10 mouse cellular contexts compared by ENCODE assay signal in the genomic region with DNA sequence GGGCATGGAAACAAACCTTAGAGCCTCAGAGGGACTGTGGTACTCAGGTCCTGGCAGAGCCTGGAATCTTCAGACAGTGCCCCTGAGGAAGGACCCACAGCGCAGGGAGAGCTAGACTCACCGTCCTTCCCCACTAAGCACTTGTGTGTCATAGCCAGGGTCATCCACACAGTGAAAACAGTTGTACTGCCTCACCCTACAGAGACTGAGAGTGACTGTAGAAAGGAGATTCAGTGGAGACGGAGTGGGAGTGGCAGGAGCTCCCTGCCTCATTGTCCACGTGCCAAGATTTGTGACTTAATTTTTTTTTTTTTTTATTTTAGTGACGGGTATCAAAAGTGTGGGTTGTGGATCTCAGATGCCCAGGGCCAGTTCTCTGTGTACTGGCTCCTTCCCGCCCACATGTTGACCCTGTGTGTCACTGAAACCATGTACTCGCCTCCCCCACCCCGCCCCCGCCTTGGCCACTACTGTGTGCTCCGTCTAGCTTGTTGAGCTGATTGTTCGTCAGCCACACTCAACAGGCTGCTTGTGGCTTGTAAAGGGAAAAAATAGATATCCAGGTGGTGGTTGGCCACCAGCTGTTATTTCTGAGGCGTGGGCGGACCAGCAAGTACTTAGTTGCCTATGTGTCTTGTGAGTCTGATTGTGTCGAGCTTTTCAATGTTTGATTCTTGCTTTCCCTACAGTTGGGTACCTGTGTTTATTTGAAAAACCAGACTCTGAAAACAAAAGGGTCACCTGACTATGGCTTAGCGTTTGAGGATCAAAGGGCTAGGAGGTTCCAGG. TPM values are rescaled to one million over a fixed set of nuclear protein-coding genes. Genes with fewer than 3 reads are reported as not detected.
A peak's percentile ranks its signal among the peaks of the same experiment; 100 is the strongest.
DNase-seq lines count a peak whose midpoint lies in the region; ATAC-seq and TF ChIP-seq lines count a peak whose summit lies in the region.
"Had no signal": no experiment of that assay in that cellular context is flagged by ENCODE, and none has a peak within 500 bp of the region (broad histone marks: within the 10 kb centered on the region; RNA-seq: fewer than 3 reads in every experiment).

No protein-coding gene starts in this region.

- peak; percentile 64 for ATAC-seq in heart, embryonic 15.5 days (replicated peaks; ENCODE audit: insufficient number of reproducible peaks, insufficient read depth, low FRiP score, low read depth)
- 0 out of 2 replicates have a peak, but pooled peaks have one; percentile 23 for ATAC-seq in intestine, postnatal 0 days
- no peak for ATAC-seq in midbrain, postnatal 0 days (ENCODE audit: low FRiP score)
- ATAC-seq: forebrain, postnatal 0 days; Patski had no signal

- peak overlapping the region; percentile 40 for H3K4me2 ChIP-seq in heart, embryonic 15.5 days
- no peak overlapping the region for H3K4me2 ChIP-seq in intestine, postnatal 0 days (replicated peaks; ENCODE audit: low read depth)
- no peak overlapping the region for H3K4me2 ChIP-seq in midbrain, postnatal 0 days (ENCODE audit: low read depth, low read length, poor library complexity, severe bottlenecking)

- no peak for TF ChIP-seq CTCF in intestine, postnatal 0 days (IDR thresholded peaks at IDR 0.05; ENCODE audit: low read depth)
- TF ChIP-seq CTCF in midbrain, postnatal 0 days (IDR thresholded peaks at IDR 0.05) = no peak

- intact Hi-C loops in left cerebral cortex, postnatal 36 days (cut with DNase I) = no loop called here

- peaks cover 34% of the 10 kb centered on the region for H3K4me1 ChIP-seq in heart, embryonic 15.5 days (replicated peaks)
- peaks cover 11% of the 10 kb centered on the region; the same call in 1 of the 2 replicates for H3K4me1 ChIP-seq in intestine, postnatal 0 days (replicated peaks; ENCODE audit: control insufficient read depth, insufficient read depth, low read length)
- H3K4me1 ChIP-seq in midbrain, postnatal 0 days (ENCODE audit: insufficient read depth, low read length) = no peaks in the 10 kb centered on the region

- H3K27me3 ChIP-seq in heart, embryonic 15.5 days = no peaks in the 10 kb centered on the region
- H3K27me3 ChIP-seq in intestine, postnatal 0 days (replicated peaks; ENCODE audit: control insufficient read depth, insufficient read depth, low read length) = no peaks in the 10 kb centered on the region
- H3K27me3 ChIP-seq in midbrain, postnatal 0 days (ENCODE audit: insufficient read depth, low read length) = no peaks in the 10 kb centered on the region
- H3K27me3 ChIP-seq: Patski had no signal

- WGBS in heart, embryonic 15.5 days = 41% methylated on average over 15 of the region's 15 CpGs
- WGBS in intestine, postnatal 0 days = 57% methylated on average over 15 of the region's 15 CpGs
- 64% methylated on average over 15 of the region's 15 CpGs for WGBS in midbrain, postnatal 0 days

- H3K9me3 ChIP-seq in heart, embryonic 15.5 days (replicated peaks) = no peaks in the 10 kb centered on the region
- no peaks in the 10 kb centered on the region for H3K9me3 ChIP-seq in intestine, postnatal 0 days (ENCODE audit: control insufficient read depth)
- no peaks in the 10 kb centered on the region for H3K9me3 ChIP-seq in midbrain, postnatal 0 days (ENCODE audit: low read length)

- H3K36me3 ChIP-seq in heart, embryonic 15.5 days = no peaks in the 10 kb centered on the region
- no peaks in the 10 kb centered on the region for H3K36me3 ChIP-seq in intestine, postnatal 0 days (ENCODE audit: control insufficient read depth, insufficient read depth)
- no peaks in the 10 kb centered on the region for H3K36me3 ChIP-seq in midbrain, postnatal 0 days (ENCODE audit: insufficient read depth, low read length)

- no peak overlapping the region for H3K4me3 ChIP-seq in heart, embryonic 15.5 days
- H3K4me3 ChIP-seq in intestine, postnatal 0 days (ENCODE audit: low read depth, low read length) = no peak overlapping the region
- no peak overlapping the region for H3K4me3 ChIP-seq in midbrain, postnatal 0 days (ENCODE audit: low read depth, low read length)

- no peak for DNase-seq in heart, adult 9 months (ENCODE audit: low spot score in 2 of 2)
- DNase-seq in thymus, postnatal 25 days = peak; percentile 28
- DNase-seq in thymus, postnatal 36 days = no peak
- peak; percentile 65 for DNase-seq in testis, postnatal 10 days (ENCODE audit: low spot score)
- no peak for DNase-seq in midbrain, postnatal 0 days (ENCODE audit: low spot score)
- DNase-seq in left cerebral cortex, postnatal 36 days (ENCODE audit: low spot score in 2 of 2) = no peak
- DNase-seq: forebrain, postnatal 0 days had no signal

- no peak overlapping the region for H3K27ac ChIP-seq in heart, embryonic 15.5 days
- H3K27ac ChIP-seq in intestine, postnatal 0 days (ENCODE audit: low read depth, low read length) = no peak overlapping the region
- H3K27ac ChIP-seq in midbrain, postnatal 0 days (ENCODE audit: low read depth, low read length) = no peak overlapping the region

- H3K9ac ChIP-seq in heart, embryonic 15.5 days = no peak overlapping the region
- no peak overlapping the region for H3K9ac ChIP-seq in intestine, postnatal 0 days (ENCODE audit: low read depth, low read length)
- H3K9ac ChIP-seq in midbrain, postnatal 0 days (replicated peaks; ENCODE audit: low read length, poor library complexity, severe bottlenecking) = no peak overlapping the region
- H3K9ac ChIP-seq: forebrain, postnatal 0 days had no signal

RNA-seq across cellular contexts. Expression of a gene that starts 12.6 kb away (rescaled TPM):
- 19.2 and 23.2 TPM in 2 replicates for polyA plus RNA-seq in heart, embryonic 15.5 days (2015; fragmentation: Nextera tagmentation; extraction: Ambion mirVana)
- 21.5 and 21.8 TPM in 2 replicates for polyA plus RNA-seq in intestine, postnatal 0 days (2015; fragmentation: Nextera tagmentation; extraction: Ambion mirVana)
- 57.1 and 71.0 TPM in 2 replicates for total RNA-seq in midbrain, postnatal 0 days (2014; rRNA removed)
- polyA plus RNA-seq in midbrain, postnatal 0 days (2015; fragmentation: Nextera tagmentation; extraction: Ambion mirVana) = 24.9 and 29.8 TPM in 2 replicates
- 10 to 100 TPM; 54.1 to 84.6 TPM for total RNA-seq in left cerebral cortex, postnatal 36 days (2021)

Comparison
In these comparisons a context has a peak if more than half of its experiments do, and no peak if none do; other contexts are left out.
1. DNase-seq: peak in thymus, postnatal 25 days (single experiment) and testis, postnatal 10 days (single experiment); none in heart, adult 9 months (0 of 2), thymus, postnatal 36 days (0 of 2), midbrain, postnatal 0 days (single experiment) and left cerebral cortex, postnatal 36 days (0 of 2).